Mouse (Mus musculus): Measurements from ENCODE around the gene Psmd11. TPM values are rescaled to one million over a fixed set of nuclear protein-coding genes. Genes with fewer than 3 reads are reported as not detected.
A peak's percentile ranks its signal among the peaks of the same experiment; 100 is the strongest.
"Not testable (repeated sequence)": the region's sequence is repeated elsewhere in the genome, so short reads cannot be mapped to it uniquely, and the experiment has no call there.

Gene Psmd11
- 354 and 383 TPM in 2 replicates for polyA plus RNA-seq (2014; fragmentation: Nextera tagmentation; extraction: Ambion mirVana)

- Histone ChIP-seq H3K27ac (ENCODE audit: low read depth, low read length) (peak within 1 kb of the TSS; percentile 85), H3K36me3 (ENCODE audit: control insufficient read depth, insufficient read depth, low read length) (0 out of 2 replicates have a peak, but pooled peaks cover 2% of the 10 kb centered on the region), H3K9me3 (ENCODE audit: control insufficient read depth, low read length) (no peaks in the 10 kb centered on the region), H3K4me2 (replicated peaks; ENCODE audit: low read depth, low read length) (peak within 1 kb of the TSS; percentile 53), H3K4me3 (ENCODE audit: low read depth, low read length) (peak within 1 kb of the TSS; percentile 94), H3K27me3 (ENCODE audit: control insufficient read depth, insufficient read depth, low read length) (no peaks in the 10 kb centered on the region), H3K9ac (ENCODE audit: low read depth, low read length) (peak within 1 kb of the TSS; percentile 85), H3K4me1 (replicated peaks; ENCODE audit: control insufficient read depth, insufficient read depth, low read length) (no peaks in the 10 kb centered on the region)
- WGBS = 0% methylated on average over 50 of the region's 58 CpGs
- ATAC-seq (ENCODE audit: low FRiP score) (peak; percentile 97), DNase-seq (ENCODE audit: low spot score) (peak; percentile 98)
Observed at GRCm38 (mm10) chr11:80428381-80429008, at the start of gene Psmd11. Gene Psmd11, plus strand, starts transcription at chr11:80428615.

DNA sequence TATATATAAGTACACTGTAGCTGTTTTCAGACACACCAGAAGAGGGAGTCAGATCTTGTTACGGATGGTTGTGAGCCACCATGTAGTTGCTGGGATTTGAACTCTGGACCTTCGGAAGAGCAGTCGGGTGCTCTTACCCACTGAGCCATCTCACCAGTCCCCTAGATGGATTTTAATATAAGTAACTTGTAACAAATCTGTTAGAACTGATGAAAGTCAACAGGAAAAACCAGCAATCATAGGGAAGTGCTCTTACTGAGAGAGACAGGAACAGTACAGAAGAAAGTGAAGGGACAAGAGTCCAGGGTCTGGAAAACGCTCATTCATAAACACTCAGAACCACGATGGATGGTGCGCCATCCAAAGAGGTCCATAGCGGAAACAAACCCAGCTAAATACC, 49.2 kb upstream of the Psmd11 start:
- H3K27me3 ChIP-seq (ENCODE audit: control insufficient read depth, insufficient read depth, low read length); H3K9me3 ChIP-seq (ENCODE audit: control insufficient read depth, low read length); H3K4me1 ChIP-seq (replicated peaks; ENCODE audit: control insufficient read depth, insufficient read depth, low read length); ATAC-seq (ENCODE audit: low FRiP score); H3K4me3 ChIP-seq (ENCODE audit: low read depth, low read length); H3K9ac ChIP-seq (ENCODE audit: low read depth, low read length); H3K36me3 ChIP-seq (ENCODE audit: control insufficient read depth, insufficient read depth, low read length); DNase-seq (ENCODE audit: low spot score); H3K4me2 ChIP-seq (replicated peaks; ENCODE audit: low read depth, low read length); H3K27ac ChIP-seq (ENCODE audit: low read depth, low read length): not testable (repeated sequence)
- WGBS = 96% methylated on average over 7 of the region's 7 CpGs

DNA sequence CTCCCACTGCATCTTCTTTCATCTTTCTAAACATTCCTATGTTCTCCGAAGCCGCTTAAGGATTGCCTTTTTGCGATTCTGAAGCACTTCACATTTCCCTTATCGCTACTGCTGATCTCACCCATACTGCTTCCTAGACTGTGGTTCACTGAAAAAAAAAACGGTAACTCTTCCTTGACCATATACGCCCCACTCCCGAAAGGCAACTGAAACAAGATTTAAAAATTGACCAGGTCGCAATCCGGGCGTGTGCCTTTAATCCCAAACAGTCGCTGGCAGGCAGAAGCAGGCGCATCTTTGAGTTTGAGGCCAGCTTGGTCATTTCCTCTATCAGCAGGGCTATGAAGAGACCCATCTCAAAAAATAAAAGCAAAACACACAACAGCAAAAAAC, 45.8 kb upstream of the Psmd11 start:
- Histone ChIP-seq H3K36me3 (ENCODE audit: control insufficient read depth, insufficient read depth, low read length) (peaks cover under 1% of the 10 kb centered on the region; the same call in 1 of the 2 replicates), H3K4me2 (replicated peaks; ENCODE audit: low read depth, low read length) (peak overlapping the region; percentile 63), H3K4me1 (replicated peaks; ENCODE audit: control insufficient read depth, insufficient read depth, low read length) (peaks cover 2% of the 10 kb centered on the region; the same call in 1 of the 2 replicates), H3K9me3 (ENCODE audit: control insufficient read depth, low read length) (no peaks in the 10 kb centered on the region), H3K9ac (ENCODE audit: low read depth, low read length) (peak overlapping the region; percentile 69), H3K27me3 (ENCODE audit: control insufficient read depth, insufficient read depth, low read length) (no peaks in the 10 kb centered on the region), H3K4me3 (ENCODE audit: low read depth, low read length) (peak overlapping the region; percentile 95), H3K27ac (ENCODE audit: low read depth, low read length) (peak overlapping the region; percentile 56; the same call in 1 of the 2 replicates)
- DNase-seq (ENCODE audit: low spot score) = peak; percentile 61
- WGBS = 9% methylated on average over 12 of the region's 12 CpGs
- peak; percentile 12; the same call in 1 of the 2 replicates for ATAC-seq (ENCODE audit: low FRiP score)

DNA sequence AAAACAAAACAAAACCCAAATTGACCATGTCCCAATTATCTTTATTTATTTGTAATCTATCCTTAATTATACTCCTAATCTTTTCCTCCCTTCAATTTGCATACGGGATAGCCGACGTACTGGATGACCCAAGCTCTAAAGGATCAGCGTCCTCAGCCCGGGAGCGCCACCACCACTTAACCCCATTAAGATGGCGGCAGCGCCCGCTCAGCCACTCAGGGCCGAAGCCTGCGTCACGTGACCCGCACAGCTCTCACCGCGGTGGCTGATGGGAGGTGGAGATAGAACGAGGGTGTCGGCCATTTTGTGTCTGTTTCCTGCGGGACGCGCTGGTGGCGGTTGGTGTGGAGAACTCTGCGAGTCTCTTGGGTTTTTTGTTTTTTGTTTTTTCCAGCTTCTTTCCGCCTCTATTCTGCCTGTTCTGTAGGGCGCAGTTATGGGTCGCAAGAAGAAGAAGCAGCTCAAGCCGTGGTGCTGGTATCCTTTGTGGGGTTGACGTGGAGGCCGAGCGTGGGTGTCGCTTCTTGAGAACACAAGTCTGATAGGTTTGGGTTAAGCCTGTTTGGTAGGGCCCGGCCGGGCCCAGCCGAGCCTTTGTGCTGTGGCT, 45.3 kb upstream of the Psmd11 start, which contains the start of gene Zfp207:
TSS of gene Zfp207 (plus strand) at position 261 of the 607 bp plus-strand sequence.
- ATAC-seq (ENCODE audit: low FRiP score) = peak; percentile 96
- DNase-seq (ENCODE audit: low spot score) = peak; percentile 99
- Histone ChIP-seq H3K36me3 (ENCODE audit: control insufficient read depth, insufficient read depth, low read length) (peaks cover 4% of the 10 kb centered on the region; the same call in 1 of the 2 replicates), H3K9ac (ENCODE audit: low read depth, low read length) (peak within 1 kb of the TSS; percentile 99), H3K27me3 (ENCODE audit: control insufficient read depth, insufficient read depth, low read length) (no peaks in the 10 kb centered on the region), H3K9me3 (ENCODE audit: control insufficient read depth, low read length) (no peaks in the 10 kb centered on the region), H3K27ac (ENCODE audit: low read depth, low read length) (peak within 1 kb of the TSS; percentile 82), H3K4me2 (replicated peaks; ENCODE audit: low read depth, low read length) (peak within 1 kb of the TSS; percentile 75), H3K4me1 (replicated peaks; ENCODE audit: control insufficient read depth, insufficient read depth, low read length) (peaks cover 2% of the 10 kb centered on the region; the same call in 1 of the 2 replicates), H3K4me3 (ENCODE audit: low read depth, low read length) (peak within 1 kb of the TSS; percentile 95)
- under 1% methylated on average over 33 of the region's 33 CpGs for WGBS

GRCm38 (mm10) chr11:80383626-80384046, 44.8 kb upstream of the Psmd11 start:
- WGBS = under 1% methylated on average over 20 of the region's 20 CpGs
- ATAC-seq (ENCODE audit: low FRiP score) (no peak), DNase-seq (ENCODE audit: low spot score) (no peak)
- H3K9me3 ChIP-seq (ENCODE audit: control insufficient read depth, low read length) = no peaks in the 10 kb centered on the region
- H3K4me1 ChIP-seq (replicated peaks; ENCODE audit: control insufficient read depth, insufficient read depth, low read length) = peaks cover 2% of the 10 kb centered on the region; the same call in 1 of the 2 replicates
- H3K4me2 ChIP-seq (replicated peaks; ENCODE audit: low read depth, low read length) = no peak overlapping the region
- no peaks in the 10 kb centered on the region for H3K27me3 ChIP-seq (ENCODE audit: control insufficient read depth, insufficient read depth, low read length)
- H3K4me3 ChIP-seq (ENCODE audit: low read depth, low read length) = peak overlapping the region; percentile 95
- peaks cover 4% of the 10 kb centered on the region for H3K36me3 ChIP-seq (ENCODE audit: control insufficient read depth, insufficient read depth, low read length)
- H3K9ac ChIP-seq (ENCODE audit: low read depth, low read length) = peak overlapping the region; percentile 99
- H3K27ac ChIP-seq (ENCODE audit: low read depth, low read length) = peak overlapping the region; percentile 82

DNA sequence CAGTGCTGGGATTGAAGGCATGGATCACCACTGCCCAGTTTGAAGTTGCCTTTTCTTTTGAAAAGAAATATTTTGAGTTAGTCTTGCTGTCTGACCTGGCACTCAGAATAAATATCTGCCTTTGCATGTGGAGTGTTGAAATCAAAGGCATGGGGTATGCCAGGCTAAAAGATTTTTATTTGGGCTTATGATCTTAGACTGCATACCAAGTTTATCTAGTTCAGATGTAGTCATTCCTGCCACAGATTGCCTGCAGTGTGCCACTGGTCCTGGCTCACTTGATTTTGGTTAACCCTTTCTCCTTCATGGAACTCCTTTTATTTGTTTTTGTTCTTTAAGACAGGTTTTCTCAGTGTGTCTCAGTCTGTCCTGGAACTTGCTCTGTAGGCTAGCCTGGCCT, 44.0 kb upstream of the Psmd11 start:
- no peak for ATAC-seq (ENCODE audit: low FRiP score)
- H3K27ac ChIP-seq (ENCODE audit: low read depth, low read length) = no peak overlapping the region

DNA sequence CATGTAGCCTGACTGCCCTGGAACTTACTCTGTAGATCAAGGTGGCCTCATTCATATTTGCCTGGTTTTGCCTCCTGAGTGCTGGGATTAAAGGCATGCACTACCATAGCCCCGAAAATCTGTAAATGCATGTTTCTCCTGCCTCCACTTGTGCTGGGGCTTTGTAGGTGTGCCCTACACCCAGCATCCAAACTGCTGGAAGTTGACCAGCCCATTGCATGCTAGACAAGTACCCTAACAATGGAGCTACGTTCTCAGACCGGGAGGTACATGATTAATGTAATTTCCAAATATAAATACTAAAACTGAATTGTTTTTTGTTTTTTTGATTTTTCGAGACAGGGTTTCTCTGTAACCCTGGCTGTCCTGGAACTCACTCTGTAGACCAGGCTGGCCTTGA, 43.4 kb upstream of the Psmd11 start:
- no peaks in the 10 kb centered on the region for H3K27me3 ChIP-seq (ENCODE audit: control insufficient read depth, insufficient read depth, low read length)
- 64% methylated on average over 4 of the region's 4 CpGs for WGBS
- H3K4me1 ChIP-seq (replicated peaks; ENCODE audit: control insufficient read depth, insufficient read depth, low read length) = peaks cover 2% of the 10 kb centered on the region; the same call in 1 of the 2 replicates
- DNase-seq (ENCODE audit: low spot score) (no peak), ATAC-seq (ENCODE audit: low FRiP score) (no peak)
- peak overlapping the region; percentile 95 for H3K4me3 ChIP-seq (ENCODE audit: low read depth, low read length)
- H3K9me3 ChIP-seq (ENCODE audit: control insufficient read depth, low read length) = no peaks in the 10 kb centered on the region
- H3K9ac ChIP-seq (ENCODE audit: low read depth, low read length) = peak overlapping the region; percentile 68
- H3K27ac ChIP-seq (ENCODE audit: low read depth, low read length) = no peak overlapping the region
- peak overlapping the region; percentile 75 for H3K4me2 ChIP-seq (replicated peaks; ENCODE audit: low read depth, low read length)
- peaks cover 7% of the 10 kb centered on the region for H3K36me3 ChIP-seq (ENCODE audit: control insufficient read depth, insufficient read depth, low read length)

More for the DNA sequence above, 44.0 kb upstream of the Psmd11 start:
- H3K9me3 ChIP-seq (ENCODE audit: control insufficient read depth, low read length) = no peaks in the 10 kb centered on the region
- peaks cover 2% of the 10 kb centered on the region; the same call in 1 of the 2 replicates for H3K4me1 ChIP-seq (replicated peaks; ENCODE audit: control insufficient read depth, insufficient read depth, low read length)
- peak overlapping the region; percentile 68 for H3K9ac ChIP-seq (ENCODE audit: low read depth, low read length)
- peak overlapping the region; percentile 95 for H3K4me3 ChIP-seq (ENCODE audit: low read depth, low read length)
- no peaks in the 10 kb centered on the region for H3K27me3 ChIP-seq (ENCODE audit: control insufficient read depth, insufficient read depth, low read length)
- peaks cover 5% of the 10 kb centered on the region for H3K36me3 ChIP-seq (ENCODE audit: control insufficient read depth, insufficient read depth, low read length)
- peak overlapping the region; percentile 75 for H3K4me2 ChIP-seq (replicated peaks; ENCODE audit: low read depth, low read length)
- no peak for DNase-seq (ENCODE audit: low spot score)

GRCm38 (mm10) chr11:80386790-80387189, 41.6 kb upstream of the Psmd11 start:
- H3K4me1 ChIP-seq (replicated peaks; ENCODE audit: control insufficient read depth, insufficient read depth, low read length) = peaks cover 2% of the 10 kb centered on the region; the same call in 1 of the 2 replicates
- H3K4me3 ChIP-seq (ENCODE audit: low read depth, low read length) = 0 out of 2 replicates have a peak overlapping the region, but pooled peaks have one; percentile 95
- ATAC-seq (ENCODE audit: low FRiP score) (no peak), DNase-seq (ENCODE audit: low spot score) (no peak)
- H3K27ac ChIP-seq (ENCODE audit: low read depth, low read length) = no peak overlapping the region
- 92% methylated on average over 2 of the region's 2 CpGs for WGBS
- no peaks in the 10 kb centered on the region for H3K27me3 ChIP-seq (ENCODE audit: control insufficient read depth, insufficient read depth, low read length)
- H3K36me3 ChIP-seq (ENCODE audit: control insufficient read depth, insufficient read depth, low read length) = peaks cover 13% of the 10 kb centered on the region
- H3K4me2 ChIP-seq (replicated peaks; ENCODE audit: low read depth, low read length) = no peak overlapping the region
- no peaks in the 10 kb centered on the region for H3K9me3 ChIP-seq (ENCODE audit: control insufficient read depth, low read length)
- H3K9ac ChIP-seq (ENCODE audit: low read depth, low read length) = no peak overlapping the region
